8 mouse cellular contexts compared by ENCODE assay signal in genomic region chr16:94331886-94332252, GRCm38 (mm10). TPM values are rescaled to one million over a fixed set of nuclear protein-coding genes. Genes with fewer than 3 reads are reported as not detected.
DNase-seq lines count a peak whose midpoint lies in the region; ATAC-seq and TF ChIP-seq lines count a peak whose summit lies in the region.

No protein-coding gene starts in this region.

- no peaks in the 10 kb centered on the region for H3K36me3 ChIP-seq in thymus, adult 2 months (ENCODE audit: control insufficient read depth, insufficient read depth, low read length)

- peak; percentile 60 for ATAC-seq in inflammation-experienced regulatory T-cells, adult 6 months

- peaks cover 21% of the 10 kb centered on the region for H3K27me3 ChIP-seq in thymus, adult 2 months (ENCODE audit: control insufficient read depth, insufficient read depth, low read length)

- H3K27ac ChIP-seq in thymus, adult 2 months (ENCODE audit: control insufficient read depth, insufficient read depth, low read length): no peak overlapping the region

- no peak overlapping the region for H3K4me3 ChIP-seq in thymus, adult 2 months (ENCODE audit: control insufficient read depth, insufficient read depth, low read length)

- DNase-seq in frontal cortex, postnatal 36 days (ENCODE audit: low spot score in 2 of 2): peak; percentile 30 to 32
- no peak for DNase-seq in frontal cortex, postnatal 25 days (ENCODE audit: low spot score in 2 of 2)
- peak; percentile 47 to 72 for DNase-seq in urinary bladder, adult 18-20 months (ENCODE audit: low spot score in 2 of 2)
- no peak for DNase-seq in urinary bladder, postnatal 10 days (ENCODE audit: low spot score)
- peak; percentile 56 for DNase-seq in cerebellum, adult 9-11 months
- peak; percentile 56 to 80 for DNase-seq in lung, postnatal 4 days
- peak; percentile 68 for DNase-seq in thymus, adult 2 months

- no peak for TF ChIP-seq POLR2A in thymus, adult 2 months (IDR thresholded peaks at IDR 0.05; ENCODE audit: control insufficient read depth, extremely low read depth, insufficient read depth, low read length, poor library complexity)

- TF ChIP-seq CTCF in thymus, adult 2 months (IDR thresholded peaks at IDR 0.05; ENCODE audit: borderline replicate concordance, control insufficient read depth, extremely low read depth, insufficient read depth, low read length, poor library complexity): 0 out of 2 replicates have a peak, but pooled peaks have one; percentile 17

- peaks cover 12% of the 10 kb centered on the region for H3K4me1 ChIP-seq in thymus, adult 2 months (replicated peaks; ENCODE audit: control insufficient read depth, insufficient read depth, low read length)

- WGBS in thymus, adult 2 months: 83% methylated on average over 5 of the region's 5 CpGs

RNA-seq across cellular contexts. Expression of gene Ripply3, which starts 3.6 kb away (rescaled TPM):
- polyA plus RNA-seq in inflammation-experienced regulatory T-cells, adult 6 months (2017; shearing (Covaris generic)): under 1 TPM; 0.39 to 0.81 (median 0.77) TPM
- polyA plus RNA-seq in thymus, adult 2 months (2012; rRNA removed): 1.3 and 1.6 TPM in 2 replicates

RNA-seq across cellular contexts. Expression of gene Hlcs, which starts 18.5 kb away (rescaled TPM):
- 1 to 10 TPM; 4.3 to 9.7 (median 9.1) TPM for polyA plus RNA-seq in inflammation-experienced regulatory T-cells, adult 6 months (2017; shearing (Covaris generic))
- polyA plus RNA-seq in thymus, adult 2 months (2012; rRNA removed): 7.8 and 9.3 TPM in 2 replicates

RNA-seq across cellular contexts. Expression of gene Ttc3, which starts 38.5 kb away (rescaled TPM):
- polyA plus RNA-seq in inflammation-experienced regulatory T-cells, adult 6 months (2017; shearing (Covaris generic)): 100 to 1,000 TPM in 1 of 3 experiments, 10 to 100 TPM in 2; 30.0 to 103 (median 89.3) TPM
- polyA plus RNA-seq in thymus, adult 2 months (2012; rRNA removed): 63.6 and 72.1 TPM in 2 replicates

RNA-seq across cellular contexts. Expression of gene Pigp, which starts 39.8 kb away (rescaled TPM):
- polyA plus RNA-seq in inflammation-experienced regulatory T-cells, adult 6 months (2017; shearing (Covaris generic)): 10 to 100 TPM; 47.3 to 96.8 (median 94.1) TPM
- 17.6 and 23.2 TPM in 2 replicates for polyA plus RNA-seq in thymus, adult 2 months (2012; rRNA removed)

Comparison
In these comparisons a context has a peak if more than half of its experiments do, and no peak if none do; other contexts are left out.
1. DNase-seq: peak in frontal cortex, postnatal 36 days (2 of 2), urinary bladder, adult 18-20 months (2 of 2), cerebellum, adult 9-11 months (single experiment), lung, postnatal 4 days (2 of 2) and thymus, adult 2 months (single experiment); none in frontal cortex, postnatal 25 days (0 of 2) and urinary bladder, postnatal 10 days (single experiment).